Mouse (Mus musculus): ENCODE measurements around the gene Selenoh. TPM values are rescaled to one million over a fixed set of nuclear protein-coding genes. Genes with fewer than 3 reads are reported as not detected.

Gene Selenoh
- 51.1 and 54.1 TPM in 2 replicates for polyA plus RNA-seq (2012; rRNA removed)

GRCm38 (mm10) chr2:84670569-84670933 lies at the start of gene Selenoh:
Gene Selenoh (minus strand): TSS chr2:84670770.

DNA sequence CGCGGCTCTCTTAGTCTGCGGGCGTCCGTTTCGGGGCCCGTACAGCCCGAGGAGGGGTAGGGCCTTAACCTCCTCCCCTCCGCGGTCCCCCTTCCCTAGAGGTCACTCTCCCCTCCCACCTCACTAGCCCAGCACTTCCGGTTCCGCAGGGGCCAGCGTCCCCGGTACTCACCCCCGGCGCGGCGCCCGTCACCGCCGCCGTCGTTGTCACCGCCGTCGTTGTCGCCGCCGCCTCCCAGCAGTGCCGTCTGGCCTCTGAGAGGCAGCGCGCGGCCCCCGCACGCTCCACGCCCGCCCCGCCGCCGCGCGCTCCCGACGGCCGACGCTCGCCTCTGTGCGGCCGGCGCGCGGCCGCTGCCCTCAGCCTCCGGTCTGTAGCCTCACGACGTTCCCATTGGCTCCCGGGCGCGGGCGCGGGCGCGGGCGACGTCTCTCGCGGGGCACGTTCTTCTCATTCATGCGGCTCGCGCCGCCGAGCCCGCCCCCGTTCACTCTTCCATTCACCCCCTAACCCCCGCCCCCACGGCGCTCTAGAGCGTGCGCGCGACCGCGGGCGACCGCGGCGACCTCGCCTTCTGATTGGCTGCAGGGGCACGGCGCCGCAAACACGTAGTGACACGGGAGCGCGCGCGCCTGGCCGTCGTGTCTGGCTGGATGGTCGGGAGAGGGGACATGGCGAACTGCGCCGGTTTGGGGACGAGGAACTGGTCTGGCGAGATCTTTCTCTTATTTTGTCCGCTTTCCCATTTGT lies 44.4 kb upstream of the Selenoh start, which contains the start of gene Zdhhc5:
Zdhhc5 (minus strand) TSS at position 370 of the 751 bp plus-strand sequence.

GRCm38 (mm10) chr2:84679016-84679415 lies 8.4 kb upstream of the Selenoh start, which contains the start of gene Tmx2:
Gene Tmx2 (minus strand): TSS chr2:84679140.

DNA sequence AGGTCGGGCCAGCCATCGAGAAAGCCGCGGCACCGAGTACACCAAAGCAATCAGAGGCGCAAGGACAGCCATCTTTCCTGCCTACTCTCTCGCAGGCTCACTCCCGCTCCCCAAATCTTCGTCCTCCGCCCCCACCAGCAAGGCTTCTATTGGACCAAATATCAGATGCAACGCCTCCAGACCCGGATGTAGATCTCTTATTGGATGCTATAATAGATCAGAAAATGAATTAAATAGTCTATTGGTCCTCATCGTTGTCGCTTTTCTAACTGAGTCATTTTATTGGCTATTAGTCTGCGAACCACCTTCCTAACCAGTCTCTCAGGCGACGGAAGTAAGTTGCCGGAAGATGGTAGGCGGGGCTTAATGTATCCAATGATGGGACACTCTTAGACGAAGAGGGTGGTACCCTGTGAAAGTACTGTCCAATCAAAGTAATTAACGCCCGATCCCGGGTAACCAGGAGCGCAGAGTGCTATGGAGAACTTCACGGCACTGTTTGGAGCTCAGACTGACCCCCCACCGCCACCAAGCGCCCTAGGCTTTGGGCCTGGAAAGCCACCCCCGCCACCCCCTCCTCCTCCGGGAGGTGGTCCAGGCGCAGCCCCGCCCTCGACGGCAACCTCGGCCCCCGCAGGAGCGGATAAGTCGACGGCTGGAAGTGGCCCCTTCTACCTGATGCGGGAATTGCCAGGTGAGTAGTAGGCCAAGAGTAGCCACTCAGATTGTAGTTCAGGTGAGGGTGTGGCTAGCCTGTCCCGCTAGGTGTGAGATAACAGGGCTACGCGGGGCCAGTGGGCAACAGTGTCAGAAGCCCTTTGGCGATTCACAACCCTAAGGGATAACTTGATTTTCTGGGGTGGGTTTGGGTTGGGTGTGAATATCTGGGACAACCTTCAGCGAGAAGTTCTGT lies 7.7 kb upstream of the Selenoh start, which contains the start of the genes Gm28635 and Med19:
Gm28635 (minus strand) TSS at position 74 of the 913 bp plus-strand sequence.
Med19 (plus strand) TSS at position 435 of the 913 bp plus-strand sequence.

GRCm38 (mm10) chr2:84658806-84659205 lies 11.8 kb downstream of the Selenoh start, which contains the start of gene Btbd18:
Gene Btbd18 (plus strand): TSS chr2:84659079.

GRCm38 (mm10) chr2:84650464-84651195 lies 19.9 kb downstream of the Selenoh start, which contains the start of gene Ctnnd1:
Gene Ctnnd1 (minus strand): TSS chr2:84650765.

Other genes starting within 250 kb of the Selenoh start
- gene Calcrl, start 245.4 kb downstream of the Selenoh start, polyA plus RNA-seq (2012; rRNA removed): 5.0 and 5.7 TPM in 2 replicates
- 11.6 and 11.8 TPM in 2 replicates for gene Tfpi, start 194.0 kb downstream of the Selenoh start, polyA plus RNA-seq (2012; rRNA removed)
- 21.0 and 23.7 TPM in 2 replicates for gene Ctnnd1, start 20.0 kb downstream of the Selenoh start, polyA plus RNA-seq (2012; rRNA removed)
- 0.01 and 0.02 TPM in 2 replicates for gene Btbd18, start 11.7 kb downstream of the Selenoh start, polyA plus RNA-seq (2012; rRNA removed)
- gene Gm28635, start 7.3 kb upstream of the Selenoh start, polyA plus RNA-seq (2012; rRNA removed): not detected in 2 replicates
- 8.1 and 8.5 TPM in 2 replicates for gene Med19, start 7.6 kb upstream of the Selenoh start, polyA plus RNA-seq (2012; rRNA removed)
- gene Tmx2, start 8.4 kb upstream of the Selenoh start, polyA plus RNA-seq (2012; rRNA removed): 27.7 and 33.4 TPM in 2 replicates
- gene Zdhhc5, start 44.4 kb upstream of the Selenoh start, polyA plus RNA-seq (2012; rRNA removed): 15.4 and 16.1 TPM in 2 replicates
- 16.4 and 19.7 TPM in 2 replicates for gene Clp1, start 56.6 kb upstream of the Selenoh start, polyA plus RNA-seq (2012; rRNA removed)
- 69.8 and 81.8 TPM in 2 replicates for gene Ypel4, start 63.3 kb upstream of the Selenoh start, polyA plus RNA-seq (2012; rRNA removed)
- gene Gm19426, start 72.9 kb upstream of the Selenoh start, polyA plus RNA-seq (2012; rRNA removed): 1.7 and 1.9 TPM in 2 replicates
- 247 and 273 TPM in 2 replicates for gene Serping1, start 104.7 kb upstream of the Selenoh start, polyA plus RNA-seq (2012; rRNA removed)
- gene Ube2l6, start 128.1 kb upstream of the Selenoh start, polyA plus RNA-seq (2012; rRNA removed): 294 and 350 TPM in 2 replicates
- gene Smtnl1, start 151.9 kb upstream of the Selenoh start, polyA plus RNA-seq (2012; rRNA removed): 0.08 and 0.12 TPM in 2 replicates
- 39.7 and 45.9 TPM in 2 replicates for gene Timm10, start 156.2 kb upstream of the Selenoh start, polyA plus RNA-seq (2012; rRNA removed)
- 79.7 and 85.8 TPM in 2 replicates for gene Slc43a1, start 168.1 kb upstream of the Selenoh start, polyA plus RNA-seq (2012; rRNA removed)
- 0.08 and 0.09 TPM in 2 replicates for gene Rtn4rl2, start 215.9 kb upstream of the Selenoh start, polyA plus RNA-seq (2012; rRNA removed)

Data from liver, embryonic 18 days (tissue).